Mouse (Mus musculus) myocyte (in vitro differentiated cells): ENCODE data around the gene Mtmr10.

Experiments
- E2F4 ChIP-seq: IDR thresholded peaks from one replicate; pipeline ENCODE4 v1.6.1; 2011; ENCODE audit warnings: mild to moderate bottlenecking, control low read depth, moderate library complexity; ENCODE audit not compliant: insufficient read depth
- MAX ChIP-seq: IDR thresholded peaks from one replicate; pipeline ENCODE4 v1.6.1; 2011; ENCODE audit warnings: low read depth, mild to moderate bottlenecking, control low read depth
- POLR2A ChIP-seq: IDR thresholded peaks from one replicate; pipeline ENCODE4 v1.6.1; 2011; ENCODE audit warnings: low read depth, mild to moderate bottlenecking, control low read depth, moderate library complexity; ENCODE audit not compliant: insufficient read length
- USF1 ChIP-seq: IDR thresholded peaks from one replicate; pipeline ENCODE4 v1.6.1; 2011; ENCODE audit warnings: low read depth, mild to moderate bottlenecking, control low read depth, moderate library complexity

- TF ChIP-seq USF1 (no peak), POLR2A (no peak), MAX (no peak), E2F4 (no peak)
These were observed 37.0 kb upstream of the Mtmr10 start for GRCm38 (mm10) chr7:64250417-64250816.
